Mouse (Mus musculus) retina, adult 2 months (tissue): ENCODE results near the gene Tada3.

Source experiments
- DNase-seq: peaks from one replicate; pipeline ENCODE4 v3.0.0-alpha.2; 2012; ENCODE audit warnings: low read depth, low spot score

Gene Tada3

DNA sequence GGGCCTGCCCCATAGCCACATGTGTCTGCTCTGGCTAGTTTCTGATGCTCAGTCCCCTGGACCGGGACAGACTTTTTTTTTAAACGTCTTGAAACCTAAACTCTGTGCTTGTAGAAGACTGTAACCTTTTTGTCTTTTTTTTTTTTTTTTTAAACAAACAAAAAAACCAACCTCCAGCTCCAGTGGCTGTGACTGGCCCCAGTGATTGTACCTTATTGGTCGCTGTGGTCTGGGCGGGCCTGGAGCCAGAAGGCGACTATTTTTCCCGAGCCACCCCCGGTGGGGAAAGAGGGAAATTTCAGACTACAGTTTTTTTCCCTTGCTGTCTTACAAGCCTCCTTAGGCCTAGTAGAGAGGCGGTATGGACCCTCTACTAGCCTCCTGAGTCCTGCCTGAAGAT, 11.3 kb upstream of the Tada3 start, which contains the start of gene Ttll3:
Ttll3 (plus strand) TSS at position 301 of the 400 bp plus-strand sequence.
- no peak for DNase-seq

DNA sequence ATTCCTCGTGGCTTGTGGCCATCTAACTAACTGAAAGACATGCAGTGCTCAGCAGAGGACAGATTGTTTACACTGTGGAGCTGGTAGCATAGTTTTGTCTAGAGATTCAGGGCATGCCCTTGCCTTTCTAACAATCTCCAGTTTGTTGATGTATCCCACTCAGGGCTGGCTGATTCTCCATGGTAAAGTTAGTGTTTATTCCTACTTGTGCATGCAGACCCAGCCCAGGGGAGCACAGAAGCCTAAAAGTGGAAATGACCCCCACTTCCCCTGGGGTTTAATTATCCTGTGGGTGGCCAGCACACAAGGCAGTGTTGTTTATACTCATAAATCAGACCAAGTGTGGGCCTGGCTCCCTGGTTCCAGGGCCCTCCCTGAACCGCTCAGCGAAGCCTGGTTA, 8.3 kb upstream of the Tada3 start:
- no peak for DNase-seq

DNA sequence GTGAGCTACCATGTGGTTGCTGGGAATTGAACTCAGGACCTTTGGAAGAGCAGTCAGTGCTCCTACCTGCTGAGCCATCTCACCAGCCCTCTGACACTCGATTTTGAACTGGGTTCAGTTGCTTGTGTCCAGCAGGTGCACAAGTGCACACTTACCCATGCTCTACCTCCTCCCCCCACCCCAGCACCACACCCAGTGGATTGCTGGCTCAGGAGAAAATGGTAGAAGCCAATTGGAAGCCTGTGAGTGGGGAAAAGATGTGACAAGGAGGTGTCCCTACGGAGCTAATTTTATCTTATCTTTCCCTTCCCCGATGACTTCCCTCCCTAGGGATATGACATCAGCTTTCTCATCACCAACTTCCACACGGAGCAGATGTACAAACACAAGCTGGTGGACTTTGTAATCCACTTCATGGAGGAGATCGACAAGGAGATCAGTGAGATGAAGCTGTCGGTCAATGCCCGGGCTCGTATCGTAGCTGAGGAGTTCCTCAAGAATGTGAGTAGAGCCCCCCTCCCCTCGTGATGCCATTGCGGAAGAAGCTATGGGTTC, 7.6 kb upstream of the Tada3 start:
- DNase-seq, result no peak

DNA sequence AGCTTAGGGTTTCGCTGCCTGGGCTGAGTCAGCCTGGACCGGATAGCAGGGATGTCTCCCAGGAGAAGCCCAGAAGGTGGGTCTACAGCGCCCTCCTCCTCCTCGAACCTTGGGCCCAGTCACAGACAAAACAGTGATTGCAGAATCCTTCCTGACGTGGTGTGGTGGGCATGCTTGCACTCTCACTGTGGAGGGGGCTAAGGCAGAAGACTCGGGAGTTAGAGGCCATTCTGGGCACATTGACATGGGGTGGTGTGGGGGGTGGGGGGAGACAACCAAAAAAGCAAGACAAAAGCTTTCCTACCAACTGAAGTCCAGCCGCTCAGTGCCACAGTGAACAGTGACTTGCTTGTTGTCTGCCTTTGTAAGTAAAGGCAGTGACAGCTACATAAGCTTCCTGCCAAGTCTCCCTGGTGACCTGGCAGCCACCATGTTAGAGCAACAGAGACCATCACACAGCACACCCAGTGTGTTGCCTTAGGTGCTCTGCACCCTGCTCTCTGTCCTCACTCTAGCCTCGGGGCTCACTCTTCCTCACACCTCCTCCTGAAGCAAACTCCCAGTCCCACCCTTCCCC, 6.8 kb upstream of the Tada3 start:
- no peak for DNase-seq

DNA sequence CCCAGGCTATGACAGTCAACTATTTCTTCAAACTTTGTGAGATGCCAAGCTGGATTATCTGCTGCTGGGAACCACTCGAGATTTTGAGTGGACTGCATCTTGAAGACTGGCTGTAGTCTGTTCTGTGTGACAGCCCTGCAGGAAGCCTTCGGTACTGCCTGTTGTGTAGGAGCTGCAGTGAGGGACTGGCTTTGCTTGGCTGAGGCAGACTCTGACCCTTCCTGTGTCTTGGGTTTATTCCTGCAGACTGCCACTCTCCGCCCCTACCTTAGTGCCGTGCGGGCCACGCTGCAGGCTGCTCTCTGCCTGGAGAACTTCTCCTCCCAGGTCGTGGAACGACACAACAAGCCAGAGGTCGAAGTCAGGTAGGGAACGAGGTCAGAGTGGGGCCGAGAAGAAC, 2.8 kb upstream of the Tada3 start:
- no peak for DNase-seq

DNA sequence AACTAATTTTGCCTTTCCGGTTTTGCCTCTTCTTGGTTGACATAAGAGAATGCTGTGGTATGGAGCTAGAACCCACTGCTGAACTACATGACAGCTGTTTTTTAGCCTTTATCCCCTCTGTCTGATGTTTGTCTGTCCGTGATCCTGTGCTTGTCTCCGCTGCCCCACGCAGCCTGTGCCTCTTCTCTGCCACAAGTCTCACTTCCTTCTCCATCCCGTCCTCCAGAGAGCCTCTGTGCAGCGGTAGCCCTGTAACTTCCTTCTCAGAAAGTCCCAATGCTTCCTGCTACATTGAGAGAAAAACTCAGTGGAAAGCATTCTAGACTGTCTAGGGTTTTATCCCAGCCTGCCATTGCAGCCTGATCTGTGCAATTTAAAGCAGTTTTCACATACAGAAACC, 1.6 kb upstream of the Tada3 start:
- no peak for DNase-seq

DNA sequence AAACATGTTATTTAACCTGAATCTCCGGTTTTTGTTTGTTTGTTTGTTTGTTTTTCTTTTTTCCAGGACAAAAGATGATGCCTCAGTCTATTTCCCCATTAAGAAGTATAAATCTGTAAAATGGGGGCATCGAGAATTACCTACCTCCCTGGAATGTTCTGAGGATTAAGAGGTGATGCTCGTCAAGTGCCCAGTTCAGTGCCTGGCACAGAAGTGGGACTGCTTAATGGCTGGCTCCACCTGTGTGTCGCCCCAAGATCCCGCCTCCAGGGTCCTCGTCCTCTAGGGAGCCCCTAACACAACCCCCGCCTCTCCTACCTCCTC, 549 bp downstream of the Tada3 start:
- DNase-seq, result no peak

DNA sequence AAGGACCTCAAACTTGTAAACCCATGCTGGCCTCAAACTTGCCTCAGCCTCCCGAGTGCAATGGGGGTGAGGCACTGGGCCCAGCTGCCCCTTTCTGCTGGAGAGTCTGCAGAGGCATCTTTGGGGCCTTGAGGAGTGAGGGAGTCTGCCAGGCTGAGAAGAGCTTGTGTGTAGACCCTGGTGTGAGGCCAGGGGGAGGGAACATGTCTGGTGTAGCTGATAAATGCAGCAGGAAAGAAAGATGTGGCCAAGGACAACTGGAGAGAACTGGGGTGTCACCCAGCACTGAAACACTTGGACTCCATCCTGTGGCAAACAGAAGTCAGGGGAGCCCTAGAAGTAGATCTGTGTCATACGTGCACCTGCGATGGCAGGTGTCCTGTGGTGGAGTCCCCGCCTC, 4.2 kb downstream of the Tada3 start:
- no peak for DNase-seq

DNA sequence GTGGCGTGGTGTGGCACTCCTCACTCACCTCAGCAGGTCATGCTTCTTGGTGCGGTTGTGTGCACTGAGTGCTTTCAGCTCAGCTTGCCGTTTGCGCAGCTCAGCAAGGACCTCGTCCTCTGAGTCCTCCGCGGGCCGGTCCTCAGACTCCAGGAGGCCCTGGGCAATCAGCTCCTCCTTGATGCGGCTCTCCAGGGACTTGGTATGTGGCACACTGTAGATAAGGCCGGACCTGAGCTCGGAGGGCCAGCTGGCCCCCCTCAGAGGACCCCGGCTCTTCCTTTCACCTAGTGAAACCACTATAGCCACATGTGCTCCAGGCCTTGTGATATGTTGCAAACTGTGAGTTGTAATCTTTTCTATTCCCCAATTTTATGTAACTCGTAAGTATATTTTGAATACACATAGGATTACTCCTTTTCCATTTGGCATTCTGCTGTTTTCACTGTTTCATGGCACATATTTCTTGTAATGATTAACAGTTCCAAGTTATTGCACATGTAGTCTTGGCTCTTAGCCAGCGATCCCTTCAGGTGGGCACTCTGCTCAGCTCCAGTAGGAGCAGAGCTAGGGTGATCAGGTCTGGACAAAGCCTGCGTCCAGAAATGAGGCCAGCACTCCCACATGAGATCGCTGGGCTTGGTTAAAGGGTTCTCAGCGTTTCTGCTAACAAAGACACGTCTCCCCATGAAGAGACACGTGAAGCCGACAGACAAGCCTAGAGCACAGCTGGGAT, 7.3 kb downstream of the Tada3 start:
- no peak for DNase-seq

DNA sequence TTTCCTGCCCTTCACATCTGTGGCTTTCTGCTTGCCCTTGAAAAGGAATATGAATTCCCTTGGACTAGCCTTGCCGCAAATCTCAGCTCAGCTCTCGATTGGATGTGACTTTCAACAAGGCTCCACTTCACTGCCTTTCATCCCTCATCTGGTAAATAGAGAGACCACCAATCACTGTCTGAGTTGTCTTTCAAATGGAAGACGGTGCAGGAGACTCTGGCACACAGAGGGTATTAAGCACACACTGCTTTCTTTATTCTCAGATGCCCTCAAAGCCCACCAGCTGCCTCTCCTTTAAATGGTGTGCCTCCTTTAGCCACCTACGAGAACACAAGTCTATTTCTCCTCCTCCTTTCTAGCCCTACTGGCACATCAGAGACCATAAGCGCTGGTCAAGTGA, 9.1 kb downstream of the Tada3 start:
- no peak for DNase-seq

DNA sequence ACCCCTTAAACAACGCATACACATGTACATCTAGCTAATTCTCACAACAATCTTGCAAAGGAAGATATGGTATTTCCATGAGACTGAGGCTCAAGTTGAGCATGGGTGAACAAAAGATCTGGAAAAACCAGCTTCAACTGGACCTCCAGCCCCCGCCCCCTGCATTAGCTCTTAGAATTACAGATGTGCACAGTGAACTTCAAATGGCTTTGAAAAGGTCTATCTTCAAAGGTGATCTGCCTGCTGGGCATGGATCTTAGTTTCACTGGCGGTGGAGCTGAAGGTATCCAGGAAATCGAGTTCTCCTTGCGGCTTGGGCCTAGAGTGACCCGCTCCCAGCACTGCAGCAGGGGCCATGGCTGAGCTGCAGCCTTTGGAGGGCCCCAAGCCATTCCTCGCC, 9.6 kb downstream of the Tada3 start:
- no peak for DNase-seq

DNA sequence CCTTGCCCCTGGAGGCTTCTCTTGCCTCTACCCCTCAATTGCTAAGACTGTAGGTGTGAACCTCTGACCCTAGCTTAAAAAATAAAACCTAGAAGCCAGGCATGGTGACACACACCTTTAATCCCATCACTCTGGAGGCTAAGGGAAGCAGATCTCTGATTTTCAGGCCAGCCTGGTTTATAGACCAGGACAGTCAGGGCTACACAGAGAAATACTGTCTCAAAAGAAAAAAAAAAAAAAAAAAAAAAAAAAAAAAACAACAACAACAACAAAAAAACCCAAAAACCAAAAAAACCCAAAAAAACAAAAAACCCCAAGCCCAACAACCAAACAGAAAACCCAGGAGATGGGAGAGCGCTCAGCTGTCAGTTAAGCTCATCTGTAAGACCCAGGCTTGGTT, 10.1 kb downstream of the Tada3 start:
- no peak for DNase-seq

DNA sequence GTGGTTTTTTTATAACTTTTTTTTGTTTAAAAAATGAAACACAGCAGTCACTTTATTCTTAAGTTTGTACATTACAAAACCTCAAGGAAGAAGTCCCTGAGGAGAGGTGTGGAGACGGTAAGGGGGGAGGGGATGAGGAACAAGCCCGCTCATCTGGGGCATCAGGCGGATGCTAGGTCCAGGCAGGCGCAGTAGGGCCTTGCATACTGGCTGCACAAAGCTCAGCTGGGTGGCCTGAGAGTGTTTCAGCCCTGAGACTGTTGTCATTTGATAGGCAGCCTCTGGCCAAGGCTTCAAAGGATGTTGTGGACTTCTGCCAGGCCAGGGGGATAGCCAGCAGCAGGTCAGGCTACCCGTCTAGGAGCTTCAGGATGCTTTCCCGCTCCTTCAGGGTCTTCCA, 11.0 kb downstream of the Tada3 start:
- DNase-seq, result no peak

DNA sequence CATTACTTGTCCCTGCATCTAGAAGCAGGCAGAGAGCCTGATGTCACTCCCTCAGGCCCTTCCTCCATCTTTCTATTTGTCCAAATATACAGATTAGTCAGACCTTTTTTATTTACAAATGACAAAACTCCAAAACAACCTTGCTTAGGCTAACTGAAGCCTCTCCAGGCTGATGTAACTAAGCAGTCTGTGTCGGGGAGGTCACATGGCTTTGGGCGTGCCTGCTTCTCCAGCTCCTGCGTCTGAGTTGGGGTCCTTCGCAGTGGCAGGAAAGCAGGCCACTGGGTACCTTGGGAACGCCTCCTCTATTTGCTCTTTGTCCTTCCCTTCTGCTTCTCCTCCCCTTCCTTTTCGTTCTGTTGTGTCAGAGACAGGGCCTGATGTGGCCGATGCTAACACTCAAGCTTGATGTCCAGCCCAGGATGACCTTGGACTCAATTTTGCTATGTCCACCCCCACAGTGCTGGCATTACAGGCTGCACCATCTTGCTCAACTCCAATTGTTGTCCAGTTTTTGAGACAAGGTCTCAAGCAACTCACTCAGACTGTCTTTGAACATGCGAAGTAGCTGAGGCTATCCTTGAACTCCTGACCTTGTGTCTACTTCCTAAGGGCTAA, 13.1 kb downstream of the Tada3 start:
- DNase-seq, result no peak

DNA sequence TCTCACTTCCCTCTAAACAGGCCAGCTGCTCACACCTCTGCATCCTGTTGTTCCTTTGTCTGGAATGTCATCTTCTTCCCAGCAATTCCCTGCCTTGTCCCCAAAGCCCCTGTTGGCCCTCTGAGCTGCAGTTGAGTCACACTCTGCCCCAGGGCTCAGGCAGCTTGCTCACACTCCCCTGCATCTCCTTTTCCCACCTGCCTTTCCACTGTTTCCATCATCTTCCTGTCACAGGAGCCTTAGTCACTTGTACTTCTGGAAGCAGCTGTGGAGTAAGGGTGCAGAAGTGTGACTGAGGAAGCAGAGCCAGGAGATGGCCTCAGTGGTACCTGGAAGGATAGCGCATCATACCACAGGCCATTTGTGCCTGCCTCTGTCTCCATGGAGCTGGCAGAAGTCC, 15.4 kb downstream of the Tada3 start:
- DNase-seq, result no peak

DNA sequence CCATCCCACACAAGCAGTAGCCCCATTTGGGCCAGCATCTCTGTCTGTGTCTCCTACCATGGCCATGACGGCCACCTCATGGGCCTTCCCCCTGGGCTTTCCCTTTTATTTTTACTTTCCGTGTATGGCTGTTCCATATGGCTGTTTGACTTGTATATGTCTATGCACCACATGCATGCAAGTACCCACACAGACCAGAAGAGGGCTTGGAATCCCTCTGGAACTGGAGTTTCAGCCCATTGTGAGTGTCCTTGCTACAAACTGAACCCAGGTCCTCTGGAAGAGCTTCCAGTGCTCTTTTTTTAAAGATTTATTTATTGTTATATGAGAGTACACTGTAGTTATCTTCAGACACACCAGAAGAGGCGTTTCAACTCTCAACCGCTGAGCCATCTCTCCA, 16.2 kb downstream of the Tada3 start:
- DNase-seq, result no peak

DNA sequence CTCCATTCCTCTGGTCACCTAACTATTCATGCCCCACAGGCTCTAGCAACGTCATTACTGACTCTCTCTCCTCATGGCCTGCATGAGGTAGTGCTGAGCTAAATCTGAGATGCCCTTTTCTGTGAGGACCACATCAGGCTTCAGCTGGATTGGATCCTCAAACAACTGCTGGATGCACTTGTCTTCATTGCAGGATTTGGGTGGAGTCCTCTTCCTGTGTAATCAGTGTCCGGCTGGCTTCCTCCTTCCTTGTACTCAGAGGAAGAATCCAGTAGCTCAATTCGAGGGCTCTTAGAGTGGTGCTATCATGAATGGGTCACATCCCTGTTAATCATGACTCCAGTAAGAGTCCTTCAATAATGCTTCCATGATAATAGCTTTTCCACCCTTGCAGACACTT, 24.0 kb downstream of the Tada3 start:
- DNase-seq, result no peak

DNA sequence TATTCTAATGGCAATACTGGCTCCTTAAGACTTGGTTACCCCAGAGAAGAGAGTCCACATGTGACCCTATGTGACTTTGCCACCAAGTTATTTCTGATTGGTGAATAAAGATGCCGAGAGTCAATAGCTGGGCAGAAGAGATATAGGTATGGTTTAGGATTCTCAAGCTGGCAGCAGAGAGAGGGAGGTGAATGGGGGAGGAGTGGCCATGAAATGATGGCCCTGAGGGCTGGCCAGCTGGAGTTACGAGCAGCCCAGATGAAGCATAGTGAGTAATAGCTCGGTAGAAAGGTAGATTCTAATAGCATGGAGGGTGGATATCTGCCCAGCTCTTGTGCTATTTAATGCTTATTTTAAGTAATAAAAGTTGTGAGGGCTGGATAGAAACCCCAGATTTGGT, 24.9 kb downstream of the Tada3 start:
- no peak for DNase-seq

DNA sequence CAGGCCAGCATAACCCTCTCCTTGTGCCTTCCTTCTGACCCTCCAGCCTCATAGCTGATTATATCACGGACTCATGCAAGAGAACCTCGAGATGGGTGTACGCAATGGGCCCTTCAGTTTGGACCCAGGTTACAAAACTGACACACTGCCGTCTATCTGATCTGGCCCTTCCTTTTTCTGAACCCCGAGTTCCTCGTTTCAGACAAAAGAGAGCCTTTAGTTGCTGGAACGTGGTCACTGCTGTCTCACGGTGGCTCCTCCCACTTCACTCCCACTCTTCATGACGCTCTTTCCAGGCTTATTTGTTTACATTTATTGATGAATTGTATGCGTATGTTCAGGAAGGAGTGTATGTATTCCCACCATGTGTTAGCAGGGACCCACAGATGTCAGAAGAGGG, 26.0 kb downstream of the Tada3 start:
- no peak for DNase-seq

DNA sequence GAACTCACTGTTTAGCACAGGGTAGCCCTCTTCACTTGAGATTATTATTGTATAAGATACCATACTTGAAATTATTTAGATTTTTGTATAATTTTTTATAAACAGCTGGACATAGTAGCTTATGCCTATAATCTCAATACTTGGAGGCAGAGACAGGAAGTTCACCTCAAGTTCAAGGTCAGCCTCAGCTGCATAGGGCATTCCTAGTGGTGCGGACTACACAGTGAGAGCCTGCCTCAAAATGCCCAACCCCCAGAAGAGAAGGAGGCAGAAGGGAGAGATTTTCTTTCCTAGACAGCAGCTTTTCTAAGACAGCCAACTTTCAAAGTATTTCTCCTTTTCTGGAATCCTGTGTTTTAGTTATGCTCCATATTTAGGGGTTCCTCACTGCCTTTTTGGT, 26.5 kb downstream of the Tada3 start:
- no peak for DNase-seq

DNA sequence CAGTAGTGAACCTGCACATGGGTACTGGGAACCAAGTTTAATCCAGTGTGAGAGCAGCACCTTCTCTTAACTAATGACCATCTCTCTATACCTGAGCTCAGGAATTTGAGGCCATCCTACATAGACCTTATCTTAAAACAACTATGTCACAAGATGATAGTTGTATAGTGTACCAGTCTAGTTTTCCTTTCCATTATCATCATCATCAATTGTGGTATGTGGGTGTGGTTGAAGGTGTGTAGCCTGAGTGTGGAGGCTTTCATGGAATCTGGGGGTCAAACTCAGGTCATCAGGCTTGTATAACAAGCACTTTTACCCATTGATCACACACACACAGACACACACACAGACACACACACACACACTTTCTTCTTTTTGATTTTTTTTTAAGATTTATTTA, 27.1 kb downstream of the Tada3 start:
- no peak for DNase-seq

DNA sequence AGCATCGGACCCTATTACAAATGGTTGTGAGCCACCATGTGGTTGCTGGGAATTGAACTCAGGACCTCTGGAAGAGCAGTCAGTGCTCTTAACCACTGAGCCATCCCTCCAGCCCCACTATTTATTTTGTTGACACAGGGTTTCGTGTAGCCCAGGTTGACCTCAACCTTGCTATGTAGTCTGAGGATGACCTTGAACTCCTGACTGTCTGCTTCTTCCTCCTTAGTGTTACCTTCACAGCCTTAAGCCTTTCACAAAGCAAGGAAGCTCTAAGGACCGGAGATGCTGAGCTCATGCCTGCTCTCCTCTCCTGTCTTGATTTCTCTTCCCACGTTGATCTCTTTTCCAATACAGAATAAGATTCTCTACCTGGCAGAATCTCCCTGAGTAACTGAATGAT, 30.8 kb downstream of the Tada3 start:
- no peak for DNase-seq

DNA sequence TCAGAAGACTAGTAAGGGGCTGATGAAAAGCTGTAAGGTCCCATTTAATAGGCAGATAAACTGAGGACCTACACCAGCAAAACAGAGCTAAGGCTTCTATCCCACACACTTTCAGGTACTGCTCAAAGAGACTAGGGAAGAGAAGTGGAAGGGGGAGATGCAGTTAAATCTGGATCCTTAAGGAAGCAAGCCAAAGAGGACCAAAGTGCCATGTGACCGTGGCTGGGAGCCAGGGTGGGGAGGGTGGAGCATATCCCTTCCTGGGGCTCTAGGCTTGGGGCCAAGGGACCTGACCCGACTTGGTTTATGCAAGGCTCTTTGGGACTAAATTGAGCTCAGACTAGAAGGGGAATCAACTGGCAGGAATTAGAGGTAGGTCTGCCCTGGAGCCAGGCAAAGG, 33.4 kb downstream of the Tada3 start:
- DNase-seq, result no peak
